Mouse (Mus musculus): ENCODE results near the gene Nme9.

DNA sequence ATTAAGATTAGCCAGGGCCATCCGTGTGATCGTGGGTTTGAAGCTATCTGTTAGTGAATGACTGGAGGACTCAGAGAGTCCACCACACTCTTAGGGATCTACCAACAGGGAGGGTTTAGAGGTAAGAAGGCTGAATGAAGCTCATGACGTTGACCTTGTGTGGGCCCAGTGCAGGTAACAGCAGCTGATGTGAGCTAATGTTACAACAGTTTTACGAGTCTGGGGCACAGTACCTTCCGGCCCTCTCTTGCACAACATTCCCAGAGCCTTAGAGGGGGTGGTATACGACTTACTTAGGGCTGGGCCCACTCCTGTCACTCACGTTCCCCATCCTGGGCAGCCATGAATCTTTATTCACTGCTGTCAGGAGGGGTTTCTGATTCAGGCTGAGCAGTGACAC is 20.1 kb downstream of the Nme9 start:
- TF ChIP-seq CTCF (IDR thresholded peaks at IDR 0.05; ENCODE audit: low read depth, low read length) (no peak), POLR2A (IDR thresholded peaks at IDR 0.05; ENCODE audit: extremely low read depth, insufficient read depth, low read length) (no peak)
